Mouse (Mus musculus): ENCODE measurements around the gene Ccer1. TPM values are rescaled to one million over a fixed set of nuclear protein-coding genes. Genes with fewer than 3 reads are reported as not detected.
"Not testable (repeated sequence)": the region's sequence is repeated elsewhere in the genome, so short reads cannot be mapped to it uniquely, and the experiment has no call there.

The Ccer1 gene
- polyA plus RNA-seq, 1 experiment from 2014 or later = not detected

- DNase-seq (ENCODE audit: low spot score) (no peak), ATAC-seq (ENCODE audit: insufficient read depth, low FRiP score, low TSS enrichment) (no peak)
- WGBS = 81% methylated on average over 1 of the region's 1 CpGs
- Histone ChIP-seq H3K36me3 (ENCODE audit: control insufficient read depth, insufficient read depth, low read length) (no peaks in the 10 kb centered on the region), H3K9ac (ENCODE audit: low read length) (no peak overlapping the region), H3K27me3 (ENCODE audit: control insufficient read depth, insufficient read depth, low read length) (no peaks in the 10 kb centered on the region), H3K27ac (ENCODE audit: low read depth, low read length) (no peak overlapping the region), H3K4me1 (ENCODE audit: control insufficient read depth, insufficient read depth, low read length) (no peaks in the 10 kb centered on the region), H3K4me3 (ENCODE audit: low read depth, low read length) (no peak overlapping the region), H3K9me3 (ENCODE audit: control insufficient read depth, low read length) (no peaks in the 10 kb centered on the region), H3K4me2 (ENCODE audit: low read depth) (no peak overlapping the region)
Observed at GRCm38 (mm10) chr10:97720625-97721024, 27.8 kb downstream of the Ccer1 start.

GRCm38 (mm10) chr10:97722709-97723108 lies 29.9 kb downstream of the Ccer1 start:
- no peak overlapping the region for H3K9ac ChIP-seq (ENCODE audit: low read length)
- no peaks in the 10 kb centered on the region for H3K36me3 ChIP-seq (ENCODE audit: control insufficient read depth, insufficient read depth, low read length)
- no peak overlapping the region for H3K4me2 ChIP-seq (ENCODE audit: low read depth)
- no peaks in the 10 kb centered on the region for H3K27me3 ChIP-seq (ENCODE audit: control insufficient read depth, insufficient read depth, low read length)
- H3K4me3 ChIP-seq (ENCODE audit: low read depth, low read length) = no peak overlapping the region
- DNase-seq (ENCODE audit: low spot score) (no peak), ATAC-seq (ENCODE audit: insufficient read depth, low FRiP score, low TSS enrichment) (no peak)
- no peak overlapping the region for H3K27ac ChIP-seq (ENCODE audit: low read depth, low read length)
- WGBS = 93% methylated on average over 9 of the region's 9 CpGs
- no peaks in the 10 kb centered on the region for H3K9me3 ChIP-seq (ENCODE audit: control insufficient read depth, low read length)
- no peaks in the 10 kb centered on the region for H3K4me1 ChIP-seq (ENCODE audit: control insufficient read depth, insufficient read depth, low read length)

DNA sequence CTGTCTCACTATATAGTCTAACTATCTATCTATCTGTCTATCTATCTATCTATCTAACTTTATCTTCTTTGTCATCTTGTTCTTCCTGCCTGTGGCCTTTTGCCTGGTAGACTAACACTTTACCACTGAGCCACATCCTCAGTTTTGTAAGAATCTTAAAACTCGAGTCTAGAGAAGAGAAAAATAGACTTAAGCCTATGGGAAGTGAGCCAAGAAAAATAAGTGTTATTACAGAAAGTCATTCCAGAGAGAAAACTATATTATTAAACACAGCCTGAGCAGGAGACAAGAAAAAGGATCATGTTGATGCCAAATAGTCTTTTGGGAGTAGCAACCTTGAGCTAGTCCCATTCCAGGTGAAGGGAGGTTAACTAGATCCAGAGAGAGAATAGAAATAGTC lies 33.1 kb downstream of the Ccer1 start:
- Histone ChIP-seq H3K27me3 (ENCODE audit: control insufficient read depth, insufficient read depth, low read length) (no peaks in the 10 kb centered on the region), H3K9ac (ENCODE audit: low read length) (no peak overlapping the region), H3K9me3 (ENCODE audit: control insufficient read depth, low read length) (no peaks in the 10 kb centered on the region), H3K4me1 (ENCODE audit: control insufficient read depth, insufficient read depth, low read length) (no peaks in the 10 kb centered on the region), H3K36me3 (ENCODE audit: control insufficient read depth, insufficient read depth, low read length) (no peaks in the 10 kb centered on the region), H3K4me2 (ENCODE audit: low read depth) (no peak overlapping the region), H3K27ac (ENCODE audit: low read depth, low read length) (no peak overlapping the region), H3K4me3 (ENCODE audit: low read depth, low read length) (no peak overlapping the region)
- WGBS = 59% methylated on average over 1 of the region's 1 CpGs
- no peak for ATAC-seq (ENCODE audit: insufficient read depth, low FRiP score, low TSS enrichment)
- no peak for DNase-seq (ENCODE audit: low spot score)

GRCm38 (mm10) chr10:97726655-97727054 lies 33.8 kb downstream of the Ccer1 start, which contains the start of gene C030005K15Rik:
TSS of gene C030005K15Rik (minus strand) at chr10:97726755.
- not testable (repeated sequence) for H3K9ac ChIP-seq (ENCODE audit: low read length); H3K36me3 ChIP-seq (ENCODE audit: control insufficient read depth, insufficient read depth, low read length); H3K4me3 ChIP-seq (ENCODE audit: low read depth, low read length); H3K9me3 ChIP-seq (ENCODE audit: control insufficient read depth, low read length); H3K27ac ChIP-seq (ENCODE audit: low read depth, low read length); DNase-seq (ENCODE audit: low spot score); H3K4me1 ChIP-seq (ENCODE audit: control insufficient read depth, insufficient read depth, low read length); ATAC-seq (ENCODE audit: insufficient read depth, low FRiP score, low TSS enrichment); H3K4me2 ChIP-seq (ENCODE audit: low read depth); H3K27me3 ChIP-seq (ENCODE audit: control insufficient read depth, insufficient read depth, low read length)

Other genes starting within 250 kb of the Ccer1 start
- gene Dcn, start 213.4 kb upstream of the Ccer1 start, polyA plus RNA-seq (2014; fragmentation: Nextera tagmentation; extraction: Ambion mirVana) = 46.0 and 48.1 TPM in 2 replicates
- 49.6 and 58.9 TPM in 2 replicates for gene Lum, start 127.9 kb upstream of the Ccer1 start, polyA plus RNA-seq (2014; fragmentation: Nextera tagmentation; extraction: Ambion mirVana)
- 0.13 and 0.20 TPM in 2 replicates for gene Kera, start 86.2 kb upstream of the Ccer1 start, polyA plus RNA-seq (2014; fragmentation: Nextera tagmentation; extraction: Ambion mirVana)
- 0.99 and 1.1 TPM in 2 replicates for gene Epyc, start 49.0 kb upstream of the Ccer1 start, polyA plus RNA-seq (2014; fragmentation: Nextera tagmentation; extraction: Ambion mirVana)
- not detected in 2 replicates for gene C030005K15Rik, start 33.7 kb downstream of the Ccer1 start, polyA plus RNA-seq (2014; fragmentation: Nextera tagmentation; extraction: Ambion mirVana)